Mouse (Mus musculus) limb, embryonic 15.5 days (tissue): ENCODE data around the gene Smarcd3. TPM values are rescaled to one million over a fixed set of nuclear protein-coding genes. Genes with fewer than 3 reads are reported as not detected.

Source experiments
- ATAC-seq: fragments of 200-750 bp; cut with Nextera tagmentation; 2 replicates; pipeline ENCODE4 v1.8.0; 2017; ENCODE audit warnings: low read depth, moderate TSS enrichment; ENCODE audit not compliant: insufficient number of reproducible peaks, low FRiP score, low TSS enrichment
- H3K27ac ChIP-seq: fragments of 300-500 bp; sonication (generic); 2 replicates; pipeline ENCODE4 v1.5.1; 2015; ENCODE audit warnings: moderate library complexity, mild to moderate bottlenecking, inconsistent platforms
- H3K27me3 ChIP-seq: fragments of 300-500 bp; sonication (generic); 2 replicates; pipeline ENCODE4 v1.6.1; 2015; ENCODE audit warnings: inconsistent platforms
- H3K36me3 ChIP-seq: fragments of 300-500 bp; sonication (generic); 2 replicates; pipeline ENCODE4 v1.6.1; 2015; ENCODE audit warnings: inconsistent platforms
- H3K4me1 ChIP-seq: fragments of 300-500 bp; sonication (generic); 2 replicates; pipeline ENCODE4 v1.6.1; 2015; ENCODE audit warnings: inconsistent platforms
- H3K4me2 ChIP-seq: fragments of 300-500 bp; sonication (generic); 2 replicates; pipeline ENCODE4 v1.6.1; 2015; ENCODE audit warnings: mild to moderate bottlenecking, inconsistent platforms
- H3K4me3 ChIP-seq: fragments of 300-500 bp; sonication (generic); 2 replicates; pipeline ENCODE4 v1.5.1; 2015; ENCODE audit warnings: mild to moderate bottlenecking, inconsistent platforms
- H3K9ac ChIP-seq: fragments of 300-500 bp; sonication (generic); 2 replicates; pipeline ENCODE4 v1.6.1; 2015; ENCODE audit warnings: inconsistent platforms
- H3K9me3 ChIP-seq: fragments of 300-500 bp; sonication (generic); 2 replicates; pipeline ENCODE4 v1.6.1; 2016; ENCODE audit warnings: inconsistent platforms
- WGBS: fragments of 180-500 bp; shearing (Covaris S2); methylation state at CpG from one replicate; pipeline ENCODE4 v1.1.7; 2015; 5-methylcytosine and 5-hydroxymethylcytosine counted together
- polyA plus RNA-seq: library from polyadenylated mRNA; unstranded; fragments of >200 nt; fragmentation: Nextera tagmentation; extraction: Ambion mirVana; gene quantifications from 2 replicates; pipeline ENCODE4 v1.2.1, GENCODE M21; 2015

Smarcd3 gene
- polyA plus RNA-seq, 1 experiment from 2014 or later: 37.2 TPM

DNA sequence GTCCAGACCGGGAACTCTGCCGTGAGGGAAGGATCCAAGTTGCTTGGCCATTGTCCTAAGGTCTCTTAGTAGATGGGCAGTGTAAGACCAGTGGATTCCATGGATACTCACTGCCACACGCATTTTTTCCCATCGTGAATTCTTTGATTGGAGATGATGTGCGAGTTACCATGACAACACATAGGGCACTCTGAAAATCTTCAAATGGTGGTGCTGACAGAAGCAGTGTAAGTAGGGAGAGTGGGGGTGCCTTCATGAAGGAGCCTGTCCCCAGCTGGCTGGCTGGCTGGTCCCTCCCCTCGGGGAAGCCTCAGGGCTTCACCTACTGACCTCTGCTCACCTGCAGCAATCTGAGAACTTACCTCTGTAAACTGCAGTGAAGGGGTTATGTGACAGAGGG, 14.9 kb upstream of the Smarcd3 start:
- 75% methylated on average over 6 of the region's 6 CpGs for WGBS
- no peak overlapping the region for H3K4me3 ChIP-seq
- no peaks in the 10 kb centered on the region for H3K36me3 ChIP-seq
- H3K4me1 ChIP-seq: no peaks in the 10 kb centered on the region
- no peak overlapping the region for H3K9ac ChIP-seq
- H3K9me3 ChIP-seq: no peaks in the 10 kb centered on the region
- no peak overlapping the region for H3K27ac ChIP-seq
- no peak overlapping the region for H3K4me2 ChIP-seq
- no peak for ATAC-seq
- H3K27me3 ChIP-seq: no peaks in the 10 kb centered on the region

DNA sequence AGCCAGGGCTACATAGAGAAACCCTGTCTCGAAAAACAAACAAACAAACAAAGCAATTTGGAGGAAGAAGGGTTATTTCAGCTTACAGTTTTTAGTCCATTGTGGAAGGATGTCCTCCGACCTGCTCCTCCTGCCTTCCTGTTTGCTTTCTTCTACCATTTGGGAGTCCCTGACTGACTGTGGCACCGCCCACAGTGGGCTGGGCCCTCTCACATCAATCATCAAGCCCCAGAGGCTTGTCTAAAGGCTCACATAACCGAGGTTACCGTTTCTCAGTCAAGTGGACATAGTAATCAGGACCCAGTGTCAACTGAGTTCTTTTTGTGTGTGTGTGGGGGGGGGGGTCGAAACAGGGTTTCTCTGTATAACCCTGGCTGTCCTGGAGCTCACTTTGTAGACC, 13.9 kb upstream of the Smarcd3 start:
- no peak overlapping the region for H3K9ac ChIP-seq
- H3K4me1 ChIP-seq: no peaks in the 10 kb centered on the region
- H3K4me3 ChIP-seq: no peak overlapping the region
- H3K36me3 ChIP-seq: no peaks in the 10 kb centered on the region
- no peak for ATAC-seq
- no peak overlapping the region for H3K27ac ChIP-seq
- 58% methylated on average over 6 of the region's 6 CpGs for WGBS
- no peaks in the 10 kb centered on the region for H3K27me3 ChIP-seq
- no peaks in the 10 kb centered on the region for H3K9me3 ChIP-seq
- no peak overlapping the region for H3K4me2 ChIP-seq

DNA sequence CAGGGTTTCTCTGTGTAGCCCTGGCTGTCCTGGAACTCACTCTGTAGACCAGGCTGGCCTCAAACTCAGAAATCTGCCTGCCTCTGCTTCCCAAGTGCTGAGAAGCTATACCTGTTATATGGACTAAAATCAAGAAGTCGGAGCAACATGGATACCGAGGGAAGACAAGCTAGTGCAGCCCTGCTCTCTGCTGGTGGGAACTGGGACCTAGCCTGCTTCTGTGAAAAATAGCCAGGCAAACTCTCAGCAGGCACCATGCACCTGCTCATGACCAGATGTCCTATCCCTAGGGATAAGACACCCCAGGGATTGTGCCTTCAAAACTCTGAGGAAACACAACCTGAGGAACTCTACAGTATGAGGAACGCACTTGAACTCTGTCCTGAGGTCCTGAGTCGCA, 12.8 kb upstream of the Smarcd3 start:
- Histone ChIP-seq H3K36me3 (no peaks in the 10 kb centered on the region), H3K9ac (no peak overlapping the region), H3K27me3 (no peaks in the 10 kb centered on the region), H3K4me2 (no peak overlapping the region), H3K27ac (no peak overlapping the region), H3K9me3 (no peaks in the 10 kb centered on the region), H3K4me1 (no peaks in the 10 kb centered on the region), H3K4me3 (no peak overlapping the region)
- WGBS: 73% methylated on average over 4 of the region's 4 CpGs
- ATAC-seq: no peak

DNA sequence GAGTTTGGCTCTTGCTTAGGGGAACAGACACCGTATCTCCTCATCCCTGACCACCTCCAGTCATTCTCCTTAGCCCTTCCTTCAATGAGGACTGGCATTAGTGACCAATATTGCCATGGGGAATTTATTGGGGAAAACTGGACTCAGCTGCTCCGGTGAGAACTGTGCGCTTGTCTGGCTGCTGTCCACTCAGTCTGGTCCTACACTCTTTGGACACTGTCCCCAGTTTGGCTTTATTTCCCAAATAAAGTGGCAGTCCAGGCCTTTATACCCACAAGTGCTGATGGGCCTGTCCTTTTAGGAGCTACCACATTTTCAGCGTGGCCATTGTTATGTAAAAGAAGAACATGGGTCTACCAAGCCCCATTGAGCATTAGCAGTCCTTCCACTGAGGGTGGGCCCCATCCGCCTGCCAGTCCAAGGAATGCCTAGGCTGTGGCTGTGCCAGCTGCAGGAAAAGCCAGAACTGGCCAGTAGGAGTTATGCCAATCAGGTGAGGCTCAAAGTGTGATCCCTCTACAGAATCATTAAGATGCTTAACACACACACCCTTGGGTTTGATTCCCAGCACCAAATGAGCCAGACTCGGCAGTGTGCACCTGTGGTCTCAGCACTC, 11.4 kb upstream of the Smarcd3 start:
- Histone ChIP-seq H3K4me3 (no peak overlapping the region), H3K27me3 (no peaks in the 10 kb centered on the region), H3K36me3 (no peaks in the 10 kb centered on the region), H3K4me2 (no peak overlapping the region), H3K4me1 (no peaks in the 10 kb centered on the region), H3K9me3 (no peaks in the 10 kb centered on the region), H3K27ac (no peak overlapping the region), H3K9ac (no peak overlapping the region)
- ATAC-seq: no peak
- 70% methylated on average over 6 of the region's 6 CpGs for WGBS

DNA sequence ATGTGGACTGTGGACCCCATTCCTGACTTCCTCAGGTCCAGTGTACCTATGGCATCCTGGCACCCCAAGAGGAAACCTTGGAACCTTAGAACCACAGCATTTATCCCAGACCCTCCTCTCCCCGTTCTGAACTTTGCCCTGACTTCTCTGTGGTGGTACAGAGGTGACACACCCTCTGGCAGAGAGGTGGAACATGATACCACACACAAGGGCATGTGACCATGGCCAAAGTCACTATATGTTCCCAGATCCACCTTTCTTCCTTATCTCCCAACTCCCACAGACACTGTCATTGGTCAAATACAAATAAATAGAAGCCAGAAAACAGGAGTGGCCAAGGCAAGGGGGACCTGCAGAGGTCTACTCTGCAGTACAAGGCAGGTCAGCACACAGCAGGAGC, 10.9 kb upstream of the Smarcd3 start:
- Histone ChIP-seq H3K36me3 (no peaks in the 10 kb centered on the region), H3K4me3 (no peak overlapping the region), H3K4me2 (no peak overlapping the region), H3K9ac (no peak overlapping the region), H3K4me1 (no peaks in the 10 kb centered on the region), H3K27ac (no peak overlapping the region), H3K27me3 (no peaks in the 10 kb centered on the region), H3K9me3 (no peaks in the 10 kb centered on the region)
- WGBS: 29% methylated on average over 1 of the region's 1 CpGs
- ATAC-seq: no peak

DNA sequence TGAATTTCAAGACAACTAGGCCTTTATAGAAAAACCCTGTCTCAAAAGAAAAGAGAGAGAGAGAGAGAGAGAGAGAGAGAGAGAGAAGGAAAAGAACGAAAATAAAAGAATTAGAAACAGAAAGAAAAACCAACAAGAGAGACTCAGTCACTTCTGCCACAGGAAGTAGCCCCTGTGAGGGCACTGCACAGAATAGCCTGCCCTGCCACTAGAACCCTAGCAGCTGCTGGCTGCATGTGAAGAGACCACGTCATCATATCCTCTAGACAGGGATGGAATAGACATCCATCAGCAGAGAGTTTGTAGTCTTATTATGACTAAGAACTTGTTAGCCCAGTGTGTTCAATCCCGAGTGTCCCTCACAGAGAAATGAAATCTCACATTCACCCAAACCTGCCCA, 5.5 kb upstream of the Smarcd3 start:
- Histone ChIP-seq H3K36me3 (no peaks in the 10 kb centered on the region), H3K4me3 (no peak overlapping the region), H3K27ac (no peak overlapping the region), H3K9me3 (no peaks in the 10 kb centered on the region), H3K4me1 (no peaks in the 10 kb centered on the region), H3K27me3 (peaks cover 6% of the 10 kb centered on the region; the same call in 1 of the 2 replicates), H3K9ac (no peak overlapping the region), H3K4me2 (no peak overlapping the region)
- 42% methylated on average over 3 of the region's 3 CpGs for WGBS
- ATAC-seq: no peak

- WGBS: 23% methylated on average over 4 of the region's 4 CpGs
- H3K9ac ChIP-seq: no peak overlapping the region
- no peak for ATAC-seq
- no peaks in the 10 kb centered on the region for H3K9me3 ChIP-seq
- H3K27me3 ChIP-seq: peaks cover 17% of the 10 kb centered on the region; the same call in 1 of the 2 replicates
- no peak overlapping the region for H3K27ac ChIP-seq
- peak overlapping the region; percentile 90; the same call in 1 of the 2 replicates for H3K4me2 ChIP-seq
- H3K36me3 ChIP-seq: no peaks in the 10 kb centered on the region
- H3K4me1 ChIP-seq: peaks cover 31% of the 10 kb centered on the region
- H3K4me3 ChIP-seq: no peak overlapping the region
Observed at GRCm38 (mm10) chr5:24624822-24625120, 560 bp upstream of the Smarcd3 start.

GRCm38 (mm10) chr5:24623041-24623985, 898 bp downstream of the Smarcd3 start:
- H3K9ac ChIP-seq: 0 out of 2 replicates have a peak overlapping the region, but pooled peaks have one; percentile 20
- peaks cover 17% of the 10 kb centered on the region; the same call in 1 of the 2 replicates for H3K27me3 ChIP-seq
- WGBS: 46% methylated on average over 8 of the region's 8 CpGs

GRCm38 (mm10) chr5:24622386-24623040, 1.7 kb downstream of the Smarcd3 start:
- no peaks in the 10 kb centered on the region for H3K9me3 ChIP-seq
- H3K27ac ChIP-seq: no peak overlapping the region
- no peak overlapping the region for H3K9ac ChIP-seq
- peaks cover 32% of the 10 kb centered on the region for H3K4me1 ChIP-seq
- ATAC-seq: no peak
- peaks cover 17% of the 10 kb centered on the region; the same call in 1 of the 2 replicates for H3K27me3 ChIP-seq
- no peaks in the 10 kb centered on the region for H3K36me3 ChIP-seq
- H3K4me3 ChIP-seq: no peak overlapping the region
- WGBS: 66% methylated on average over 7 of the region's 7 CpGs
- H3K4me2 ChIP-seq: no peak overlapping the region

More at GRCm38 (mm10) chr5:24623041-24623985, 898 bp downstream of the Smarcd3 start:
- Histone ChIP-seq H3K4me2 (peak overlapping the region; percentile 90), H3K4me1 (peaks cover 32% of the 10 kb centered on the region), H3K9me3 (no peaks in the 10 kb centered on the region), H3K4me3 (peak overlapping the region; percentile 52; the same call in 1 of the 2 replicates), H3K36me3 (no peaks in the 10 kb centered on the region), H3K27ac (no peak overlapping the region)
- no peak for ATAC-seq

GRCm38 (mm10) chr5:24620626-24621025, 3.6 kb downstream of the Smarcd3 start:
- H3K4me1 ChIP-seq: peaks cover 32% of the 10 kb centered on the region
- no peak overlapping the region for H3K4me2 ChIP-seq
- ATAC-seq: no peak
- no peaks in the 10 kb centered on the region for H3K36me3 ChIP-seq
- H3K9me3 ChIP-seq: no peaks in the 10 kb centered on the region
- WGBS: 65% methylated on average over 8 of the region's 8 CpGs
- H3K27me3 ChIP-seq: peaks cover 12% of the 10 kb centered on the region; the same call in 1 of the 2 replicates
- H3K9ac ChIP-seq: no peak overlapping the region
- peak overlapping the region; percentile 77 for H3K27ac ChIP-seq
- no peak overlapping the region for H3K4me3 ChIP-seq

DNA sequence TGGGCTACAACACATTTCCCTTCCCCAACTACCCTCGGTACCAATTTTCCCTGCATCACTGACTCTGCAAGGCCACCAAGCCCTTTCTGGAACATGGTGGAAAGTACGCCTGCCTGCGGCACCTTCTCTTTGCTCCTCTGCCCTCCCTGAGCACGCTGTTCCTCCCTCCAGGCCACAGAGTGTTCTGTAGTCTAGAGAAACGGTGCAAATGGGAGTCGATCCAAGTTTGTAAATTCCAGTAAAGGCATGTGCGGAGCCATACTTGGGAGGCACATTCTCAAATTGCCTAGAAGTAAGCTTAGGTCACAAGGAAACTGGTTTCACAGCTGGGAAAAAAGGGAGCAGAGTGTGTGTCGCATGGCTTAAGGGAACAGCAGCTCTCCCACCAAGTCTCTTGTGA, 4.1 kb downstream of the Smarcd3 start:
- Histone ChIP-seq H3K9ac (no peak overlapping the region), H3K36me3 (no peaks in the 10 kb centered on the region), H3K27ac (peak overlapping the region; percentile 77), H3K4me1 (peaks cover 32% of the 10 kb centered on the region), H3K27me3 (0 out of 2 replicates have a peak, but pooled peaks cover 11% of the 10 kb centered on the region), H3K9me3 (no peaks in the 10 kb centered on the region), H3K4me2 (no peak overlapping the region), H3K4me3 (no peak overlapping the region)
- 21% methylated on average over 8 of the region's 8 CpGs for WGBS
- ATAC-seq: no peak

- Histone ChIP-seq H3K4me1 (peaks cover 25% of the 10 kb centered on the region), H3K4me2 (no peak overlapping the region), H3K4me3 (no peak overlapping the region), H3K27ac (no peak overlapping the region), H3K27me3 (0 out of 2 replicates have a peak, but pooled peaks cover 8% of the 10 kb centered on the region), H3K9me3 (no peaks in the 10 kb centered on the region), H3K36me3 (no peaks in the 10 kb centered on the region), H3K9ac (no peak overlapping the region)
- ATAC-seq: no peak
- WGBS: 75% methylated on average over 3 of the region's 3 CpGs
Observed at GRCm38 (mm10) chr5:24618921-24619320, 5.3 kb downstream of the Smarcd3 start.
